Mouse (Mus musculus): ENCODE data around the gene Hoxc10.

Hoxc10 gene

DNA sequence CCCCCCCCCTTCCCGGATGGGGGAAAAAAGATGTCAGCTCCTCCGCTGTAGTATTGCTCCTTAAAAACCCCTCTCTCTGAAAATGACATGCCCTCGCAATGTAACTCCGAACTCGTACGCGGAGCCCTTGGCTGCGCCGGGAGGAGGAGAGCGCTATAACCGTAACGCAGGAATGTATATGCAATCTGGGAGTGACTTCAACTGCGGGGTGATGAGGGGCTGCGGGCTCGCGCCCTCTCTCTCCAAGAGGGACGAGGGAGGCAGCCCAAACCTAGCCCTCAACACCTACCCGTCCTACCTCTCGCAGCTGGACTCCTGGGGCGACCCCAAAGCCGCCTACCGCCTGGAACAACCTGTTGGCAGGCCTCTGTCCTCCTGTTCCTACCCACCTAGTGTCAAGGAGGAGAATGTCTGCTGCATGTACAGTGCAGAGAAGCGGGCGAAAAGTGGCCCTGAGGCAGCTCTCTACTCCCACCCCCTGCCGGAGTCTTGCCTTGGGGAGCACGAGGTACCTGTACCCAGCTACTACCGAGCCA, at the start of gene Hoxc10:
Gene Hoxc10 (plus strand): TSS at position 21 of the 536 bp plus-strand sequence.
- in situ Hi-C loops (cut with MboI; ENCODE audit: low pct_unique_long_range_greater_than_20kb in 1 of 2, low sequenced_read_pairs in 2 of 2, unreplicated experiment in 1 of 2), result loop anchor here in 1 of 2 experiments (10.0 kb wide), 1 partner anchor 212 kb away; no protein-coding TSS in a partner anchor

DNA sequence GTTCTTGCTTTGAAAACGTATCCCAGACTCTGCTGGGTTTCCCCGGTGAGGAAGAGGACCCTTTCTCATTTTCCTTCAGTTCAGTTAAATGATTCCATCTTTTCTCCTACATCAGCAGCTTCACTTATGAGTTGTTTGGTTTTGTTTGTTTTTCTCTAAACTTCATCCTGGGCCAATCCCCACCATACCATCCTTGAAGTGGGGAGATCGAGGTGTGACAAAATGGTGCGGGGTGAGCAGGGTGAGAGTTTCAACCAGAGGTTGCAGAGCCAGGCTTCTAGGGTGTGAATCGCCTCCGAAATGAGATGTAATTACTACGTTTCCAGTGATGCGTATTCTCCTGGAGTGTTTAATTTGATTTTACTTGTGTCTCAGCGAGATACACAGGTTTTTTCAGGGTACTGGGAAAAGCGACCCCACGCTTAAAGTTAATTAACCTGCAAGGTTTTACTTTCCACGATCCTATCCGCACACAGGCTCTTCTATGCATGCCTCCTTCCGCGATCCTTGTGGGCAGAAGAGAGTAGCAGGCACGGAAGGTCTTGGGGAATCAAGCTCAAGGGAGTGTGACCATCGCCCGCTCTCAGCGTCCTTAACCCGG, 48.5 kb upstream of the Hoxc10 start:
- in situ Hi-C loops (cut with MboI; ENCODE audit: low pct_unique_long_range_greater_than_20kb in 1 of 2, low sequenced_read_pairs in 2 of 2, unreplicated experiment in 1 of 2), result no loop called here

DNA sequence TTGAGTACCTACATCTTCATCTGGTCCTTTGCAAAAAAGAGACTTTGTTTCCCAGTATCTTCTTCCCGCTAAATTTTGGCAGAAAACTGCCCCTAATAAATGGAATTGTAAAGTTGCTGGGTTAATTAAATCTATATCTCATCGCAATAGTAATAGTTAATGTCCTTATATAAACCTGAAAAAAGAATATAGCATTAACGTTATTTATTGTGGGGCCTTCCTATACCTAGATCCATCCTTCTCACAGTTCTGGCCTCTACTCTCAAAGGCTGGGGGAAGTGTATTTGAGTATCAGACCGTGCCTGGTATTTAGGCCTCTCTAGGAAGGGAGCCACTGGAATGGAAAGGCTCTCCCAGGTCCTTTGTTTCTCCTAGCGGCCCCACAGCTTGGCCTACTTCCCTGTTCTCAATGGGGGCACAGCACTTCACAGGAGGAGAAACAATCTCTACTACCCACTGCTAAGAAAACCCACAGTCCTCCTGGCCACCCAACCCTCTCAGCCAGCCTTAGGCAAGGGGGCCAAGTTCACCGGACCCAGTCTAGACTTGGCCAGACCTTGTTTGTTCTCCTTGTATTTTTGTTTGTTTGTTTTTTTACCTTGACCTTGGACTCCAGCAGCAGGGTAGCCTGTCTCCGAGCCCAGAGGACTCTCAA, 47.9 kb upstream of the Hoxc10 start:
- in situ Hi-C loops (cut with MboI; ENCODE audit: low pct_unique_long_range_greater_than_20kb in 1 of 2, low sequenced_read_pairs in 2 of 2, unreplicated experiment in 1 of 2), result no loop called here

DNA sequence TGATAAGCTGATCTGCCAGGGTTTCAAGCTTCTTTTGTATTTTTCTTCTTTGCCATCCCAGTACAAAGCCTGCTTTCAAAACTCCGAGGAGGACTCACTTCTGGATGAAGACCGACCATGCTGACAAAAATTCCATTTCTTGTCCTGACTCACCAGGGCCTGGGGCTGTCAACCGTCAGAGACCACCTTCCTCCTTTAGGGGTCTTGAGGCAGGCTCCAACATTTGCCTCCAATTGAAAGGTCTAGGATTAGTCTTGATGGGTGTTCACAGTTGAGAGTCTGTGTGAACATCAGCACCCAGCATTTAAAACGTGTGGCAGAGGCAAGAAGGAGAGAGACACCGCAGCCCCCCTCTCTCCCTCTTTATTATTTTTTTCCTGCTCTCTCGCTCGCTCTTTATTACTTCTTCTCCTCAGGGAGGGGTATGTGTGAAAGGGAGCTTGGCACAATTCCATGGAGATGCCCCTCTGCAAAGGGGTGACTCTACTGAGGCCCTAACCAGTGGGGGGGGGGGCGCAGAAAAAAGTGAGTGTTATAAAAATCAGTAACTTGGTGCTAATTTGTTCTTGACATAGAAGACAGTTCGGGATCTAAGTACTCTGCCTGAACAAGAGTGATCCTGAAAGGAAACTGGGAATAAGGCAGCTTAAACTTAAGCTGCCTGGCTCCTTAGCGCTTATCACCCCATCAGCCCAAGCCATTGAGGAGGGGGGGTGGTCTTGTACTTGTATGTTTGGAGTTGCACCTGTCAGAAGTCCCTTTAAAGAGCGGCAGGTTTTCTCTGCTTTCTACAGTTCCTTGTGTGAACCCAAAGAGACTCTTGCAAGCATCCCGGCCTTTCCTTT, 47.0 kb upstream of the Hoxc10 start:
- in situ Hi-C loops (cut with MboI; ENCODE audit: low pct_unique_long_range_greater_than_20kb in 1 of 2, low sequenced_read_pairs in 2 of 2, unreplicated experiment in 1 of 2), result no loop called here

DNA sequence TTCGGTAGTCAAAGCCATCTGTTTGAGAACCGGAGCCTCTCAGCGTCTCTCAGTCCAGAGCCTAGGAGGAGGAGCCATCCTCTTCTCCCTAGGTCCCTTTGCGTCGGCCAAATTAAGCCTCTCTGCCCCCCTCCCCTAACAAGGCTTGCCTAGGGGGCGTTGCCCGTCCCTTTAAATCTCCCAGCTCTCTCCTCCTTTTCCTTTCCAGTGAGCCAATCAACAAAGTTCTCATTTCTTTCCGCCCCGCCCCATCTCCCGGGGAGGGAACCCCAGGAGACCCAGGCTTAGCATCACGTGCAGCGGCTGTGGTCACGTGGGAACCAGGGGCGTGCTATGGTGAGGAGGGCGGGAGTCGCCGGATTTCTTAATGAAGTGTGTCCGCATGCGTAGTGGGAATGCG, 46.0 kb upstream of the Hoxc10 start:
- in situ Hi-C loops (cut with MboI; ENCODE audit: low pct_unique_long_range_greater_than_20kb in 1 of 2, low sequenced_read_pairs in 2 of 2, unreplicated experiment in 1 of 2), result no loop called here

DNA sequence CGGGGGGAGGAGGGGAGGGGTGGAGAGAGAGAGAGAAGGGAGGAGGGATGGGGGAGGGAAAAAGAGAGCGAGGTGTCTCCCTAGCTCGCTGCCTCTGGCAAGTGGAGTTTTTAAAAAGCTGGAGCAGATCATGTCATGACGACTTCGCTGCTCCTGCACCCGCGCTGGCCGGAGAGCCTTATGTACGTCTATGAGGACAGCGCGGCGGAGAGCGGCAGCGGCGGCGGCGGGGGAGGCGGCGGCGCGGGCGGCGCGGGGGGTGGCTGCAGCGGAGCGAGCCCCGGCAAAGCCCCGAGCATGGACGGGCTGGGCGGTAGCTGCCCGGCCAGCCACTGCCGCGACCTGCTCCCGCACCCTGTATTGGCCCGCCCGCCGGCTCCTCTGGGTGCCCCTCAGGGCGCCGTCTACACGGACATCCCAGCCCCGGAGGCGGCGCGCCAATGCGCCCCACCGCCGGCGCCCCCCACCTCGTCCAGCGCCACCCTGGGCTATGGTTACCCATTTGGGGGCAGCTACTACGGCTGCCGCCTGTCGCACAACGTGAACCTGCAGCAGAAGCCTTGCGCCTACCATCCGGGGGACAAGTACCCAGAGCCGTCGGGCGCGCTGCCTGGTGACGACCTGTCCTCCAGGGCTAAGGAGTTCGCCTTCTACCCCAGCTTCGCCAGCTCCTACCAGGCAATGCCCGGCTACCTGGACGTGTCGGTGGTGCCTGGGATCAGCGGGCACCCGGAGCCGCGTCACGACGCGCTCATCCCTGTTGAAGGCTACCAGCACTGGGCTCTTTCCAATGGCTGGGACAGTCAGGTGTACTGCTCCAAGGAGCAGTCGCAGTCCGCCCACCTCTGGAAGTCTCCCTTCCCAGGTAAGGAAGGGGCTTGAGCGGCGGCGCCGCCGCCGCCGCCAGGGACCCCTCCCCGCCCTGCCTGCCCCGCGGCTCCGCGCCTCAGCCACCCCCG, 45.3 kb upstream of the Hoxc10 start, which contains the start of gene Hoxc13:
Gene Hoxc13 (plus strand): TSS at position 51 of the 959 bp plus-strand sequence.
- in situ Hi-C loops (cut with MboI; ENCODE audit: low pct_unique_long_range_greater_than_20kb in 1 of 2, low sequenced_read_pairs in 2 of 2, unreplicated experiment in 1 of 2), result no loop called here

DNA sequence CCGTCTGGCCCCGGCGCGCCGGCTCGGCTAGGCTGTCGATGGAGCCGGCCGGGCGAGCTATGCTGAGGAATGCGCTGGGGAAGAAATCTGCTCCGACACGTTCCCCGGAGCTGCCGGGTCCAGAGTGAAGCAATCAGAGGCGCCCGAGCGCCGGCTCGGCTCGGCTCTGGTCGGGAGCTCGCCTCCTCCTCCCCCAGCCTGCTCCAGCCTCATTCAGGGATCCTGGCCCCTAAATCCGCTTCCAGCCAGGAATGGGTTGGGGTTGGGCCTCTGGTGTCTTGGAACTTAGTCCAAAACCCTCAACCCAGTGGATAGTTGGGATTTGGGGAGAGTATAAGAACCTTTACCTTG, 44.6 kb upstream of the Hoxc10 start:
- in situ Hi-C loops (cut with MboI; ENCODE audit: low pct_unique_long_range_greater_than_20kb in 1 of 2, low sequenced_read_pairs in 2 of 2, unreplicated experiment in 1 of 2), result no loop called here

DNA sequence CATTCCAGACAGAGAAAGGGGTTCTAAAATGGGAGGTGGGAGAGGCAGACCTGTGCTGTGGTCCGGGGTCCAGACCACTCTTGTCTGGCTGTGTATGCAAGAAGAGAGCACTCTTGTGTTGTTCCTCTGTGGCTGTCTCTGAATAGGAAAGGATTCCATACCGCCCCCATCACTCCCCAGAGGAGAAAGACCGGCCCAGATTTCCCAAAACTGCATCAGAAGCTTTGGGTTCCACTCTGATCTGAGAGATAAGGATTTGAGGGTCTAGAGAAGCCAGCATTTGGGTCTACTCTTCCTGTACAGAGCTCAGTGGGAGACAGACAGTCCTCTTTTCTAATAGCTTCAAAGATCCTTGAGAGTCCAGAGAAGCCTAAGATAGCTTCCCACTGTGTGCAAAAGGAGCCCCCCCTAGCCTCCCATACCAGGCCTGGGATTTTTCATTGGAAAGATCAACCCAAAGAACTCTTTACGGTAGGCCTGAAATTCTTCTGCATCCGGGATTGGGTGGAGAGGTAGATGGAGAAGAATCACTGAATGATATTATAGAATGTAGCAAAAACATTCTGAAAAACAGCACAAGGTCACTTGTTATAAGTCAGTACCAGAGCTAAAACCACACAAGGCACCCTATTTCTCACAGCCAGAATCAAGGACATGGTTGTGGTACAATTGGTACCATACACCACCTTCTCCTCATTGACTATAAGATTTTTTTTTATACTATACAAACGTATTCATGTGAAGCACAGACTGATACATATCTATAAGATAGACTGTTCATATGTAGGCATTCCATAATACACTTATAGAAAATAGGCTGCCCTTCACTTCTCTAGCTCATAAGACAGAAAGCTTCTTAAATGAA, 43.7 kb upstream of the Hoxc10 start:
- in situ Hi-C loops (cut with MboI; ENCODE audit: low pct_unique_long_range_greater_than_20kb in 1 of 2, low sequenced_read_pairs in 2 of 2, unreplicated experiment in 1 of 2), result no loop called here

DNA sequence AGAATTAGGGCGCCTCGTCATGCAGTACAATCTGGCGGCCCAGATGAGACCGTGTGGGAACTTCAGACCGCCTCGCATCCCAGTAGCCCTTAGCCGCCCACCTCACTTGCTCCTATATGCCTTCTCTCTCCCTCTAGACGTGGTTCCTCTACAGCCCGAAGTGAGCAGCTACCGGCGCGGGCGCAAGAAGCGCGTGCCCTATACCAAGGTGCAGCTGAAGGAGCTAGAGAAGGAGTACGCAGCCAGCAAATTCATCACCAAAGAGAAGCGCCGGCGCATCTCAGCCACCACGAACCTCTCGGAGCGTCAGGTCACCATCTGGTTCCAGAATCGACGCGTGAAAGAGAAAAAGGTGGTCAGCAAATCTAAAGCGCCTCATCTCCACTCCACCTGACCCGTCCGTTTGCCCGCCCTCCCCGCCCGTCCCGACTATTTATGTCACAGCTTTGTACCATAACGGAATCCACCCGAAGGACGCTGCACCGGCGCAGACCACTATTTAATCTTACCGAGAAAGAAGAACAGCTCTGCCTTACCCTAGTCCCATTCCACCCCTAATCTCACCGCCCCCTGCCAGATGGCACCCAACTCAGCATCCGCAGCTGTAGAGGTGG, 39.5 kb upstream of the Hoxc10 start:
- in situ Hi-C loops (cut with MboI; ENCODE audit: low pct_unique_long_range_greater_than_20kb in 1 of 2, low sequenced_read_pairs in 2 of 2, unreplicated experiment in 1 of 2), result loop anchor here in 1 of 2 experiments (25.0 kb wide), 1 partner anchor 165 kb away; no protein-coding TSS in a partner anchor

DNA sequence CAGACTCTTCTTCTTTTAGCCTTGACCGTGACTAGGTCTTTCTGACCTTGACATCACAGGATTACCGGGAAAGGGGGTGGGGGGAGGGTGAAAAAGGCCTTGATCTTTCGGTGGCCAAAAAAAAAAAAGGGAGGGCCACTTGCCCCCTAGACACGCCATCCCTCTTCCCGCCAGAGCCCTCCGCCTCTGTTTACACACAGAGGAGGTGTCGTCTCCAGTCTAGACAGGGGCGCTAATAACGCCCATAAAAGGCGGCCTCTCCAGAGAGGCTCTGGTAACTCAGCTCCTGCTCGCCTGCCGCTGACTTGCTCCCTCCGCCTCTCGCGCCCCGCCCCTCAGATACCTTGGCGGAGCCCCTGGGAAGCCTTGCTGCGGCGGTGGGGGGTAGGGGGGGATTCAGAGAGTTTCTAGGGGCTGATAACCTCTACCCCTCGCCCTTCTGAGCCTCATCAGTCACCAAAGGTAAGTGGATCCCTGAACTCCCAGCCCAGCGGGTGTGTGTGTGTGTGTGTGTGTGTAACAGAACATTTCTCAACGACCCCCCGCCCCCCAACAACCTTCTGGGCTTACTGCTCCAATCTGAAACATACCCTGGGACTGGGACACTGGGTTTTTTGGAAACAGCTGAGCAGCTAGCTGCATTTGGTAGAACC, 34.8 kb upstream of the Hoxc10 start:
- in situ Hi-C loops (cut with MboI; ENCODE audit: low pct_unique_long_range_greater_than_20kb in 1 of 2, low sequenced_read_pairs in 2 of 2, unreplicated experiment in 1 of 2), result loop anchor here in 1 of 2 experiments (25.0 kb wide), 1 partner anchor 170 kb away; no protein-coding TSS in a partner anchor

DNA sequence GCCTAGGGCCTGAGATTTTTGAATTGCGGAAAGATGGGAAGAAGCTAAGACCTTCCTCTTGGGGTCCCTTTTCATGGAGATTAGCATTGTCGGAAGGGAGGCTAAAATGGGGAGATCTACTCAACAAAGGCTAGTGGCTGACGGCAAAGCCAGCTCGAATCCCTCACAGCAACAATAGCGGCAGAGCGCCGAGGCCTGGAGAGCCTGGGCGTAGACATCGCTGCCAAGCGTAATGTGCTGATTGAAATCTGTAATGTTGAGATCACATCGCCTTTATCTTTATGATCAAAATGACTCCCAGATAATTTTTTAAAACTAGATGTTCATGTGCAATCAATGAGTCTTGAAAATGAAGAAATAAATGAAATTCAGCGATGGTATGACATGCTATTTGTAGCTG, 32.2 kb upstream of the Hoxc10 start:
- in situ Hi-C loops (cut with MboI; ENCODE audit: low pct_unique_long_range_greater_than_20kb in 1 of 2, low sequenced_read_pairs in 2 of 2, unreplicated experiment in 1 of 2), result loop anchor here in 1 of 2 experiments (25.0 kb wide), 1 partner anchor 172 kb away; no protein-coding TSS in a partner anchor

DNA sequence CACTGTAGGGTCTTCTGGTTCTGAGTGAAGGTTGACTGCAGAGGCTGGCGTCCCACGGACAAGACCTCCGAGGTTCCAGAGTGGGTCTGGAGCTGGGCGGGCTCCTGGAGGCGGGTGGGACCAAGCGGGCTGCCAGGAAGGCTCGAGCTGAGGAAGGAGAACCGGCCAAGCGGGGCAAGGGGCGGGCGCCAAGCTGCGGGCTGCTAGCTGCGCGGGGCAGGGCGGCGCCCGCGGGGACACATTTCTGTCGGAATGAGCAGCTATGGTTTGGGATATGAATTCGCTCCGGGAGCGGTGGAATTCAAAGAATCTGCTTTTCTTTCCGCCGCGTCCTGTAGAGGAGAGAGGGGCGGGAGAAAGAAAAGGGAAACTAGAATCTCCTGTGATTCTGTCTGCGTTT, 31.7 kb upstream of the Hoxc10 start:
- in situ Hi-C loops (cut with MboI; ENCODE audit: low pct_unique_long_range_greater_than_20kb in 1 of 2, low sequenced_read_pairs in 2 of 2, unreplicated experiment in 1 of 2), result loop anchor here in 1 of 2 experiments (25.0 kb wide), 1 partner anchor 173 kb away; no protein-coding TSS in a partner anchor

DNA sequence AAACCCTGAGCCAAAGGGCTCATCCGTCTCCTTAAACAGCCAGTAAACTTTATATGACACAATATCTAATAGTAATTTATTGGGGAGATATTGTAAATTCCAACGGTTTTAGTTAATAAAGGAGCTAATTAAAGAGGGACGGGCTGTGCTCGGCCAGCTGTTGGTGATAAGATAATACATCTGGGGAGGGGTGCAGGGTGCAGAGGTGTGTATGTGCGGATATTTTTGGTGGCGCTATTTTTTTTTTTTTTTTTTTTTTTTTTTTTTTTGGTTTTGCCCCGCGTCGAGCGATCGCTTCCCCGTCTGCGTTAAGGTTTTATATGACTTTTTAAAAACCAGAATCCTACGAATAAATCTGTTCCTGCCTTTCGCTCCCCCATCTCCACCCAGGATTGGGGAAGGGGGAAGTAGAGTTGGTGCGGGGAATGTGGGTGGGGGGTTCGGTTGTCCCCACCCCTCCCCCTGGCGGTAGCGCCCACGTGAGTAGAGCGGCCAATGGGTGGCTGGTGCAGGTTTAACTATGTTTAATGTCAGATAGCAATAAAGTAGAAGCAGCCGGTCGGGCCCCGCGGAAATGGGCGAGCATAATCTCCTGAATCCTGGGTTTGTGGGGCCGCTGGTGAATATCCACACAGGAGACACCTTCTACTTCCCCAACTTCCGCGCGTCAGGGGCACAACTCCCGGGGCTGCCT, 30.2 kb upstream of the Hoxc10 start, which contains the start of gene Hoxc12:
Gene Hoxc12 (plus strand): TSS at position 479 of the 694 bp plus-strand sequence.
- in situ Hi-C loops (cut with MboI; ENCODE audit: low pct_unique_long_range_greater_than_20kb in 1 of 2, low sequenced_read_pairs in 2 of 2, unreplicated experiment in 1 of 2), result loop anchor here in 1 of 2 experiments (25.0 kb wide), 1 partner anchor 174 kb away; no protein-coding TSS in a partner anchor

DNA sequence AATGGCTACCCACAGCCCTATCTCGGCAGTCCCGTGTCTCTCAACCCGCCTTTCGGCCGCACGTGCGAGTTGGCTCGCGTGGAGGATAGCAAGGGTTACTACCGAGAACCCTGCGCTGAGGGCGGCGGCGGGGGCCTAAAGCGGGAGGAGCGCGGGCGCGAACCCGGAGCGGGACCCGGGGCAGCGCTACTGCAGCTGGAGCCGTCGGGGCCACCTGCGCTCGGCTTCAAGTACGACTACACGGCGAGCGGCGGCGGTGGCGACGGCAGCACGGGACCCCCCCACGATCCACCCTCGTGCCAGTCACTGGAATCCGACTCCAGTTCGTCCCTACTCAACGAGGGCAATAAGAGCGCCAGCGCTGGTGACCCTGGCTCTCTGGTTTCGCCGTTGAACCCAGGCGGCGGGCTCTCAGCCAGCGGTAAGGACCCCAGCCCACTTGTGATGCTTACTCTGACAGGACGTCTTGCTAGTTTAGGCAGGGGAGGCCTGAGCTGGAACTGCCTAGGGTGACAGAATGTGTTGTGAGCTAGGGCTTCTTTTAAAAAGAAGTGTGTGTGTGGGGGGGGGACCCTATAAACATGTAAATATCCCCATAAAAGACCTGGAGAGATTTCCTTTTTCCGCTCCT, 29.4 kb upstream of the Hoxc10 start:
- in situ Hi-C loops (cut with MboI; ENCODE audit: low pct_unique_long_range_greater_than_20kb in 1 of 2, low sequenced_read_pairs in 2 of 2, unreplicated experiment in 1 of 2), result loop anchor here in 1 of 2 experiments (25.0 kb wide), 1 partner anchor 175 kb away; no protein-coding TSS in a partner anchor
